Mouse (Mus musculus): ENCODE results near the gene Itga4. TPM values are rescaled to one million over a fixed set of nuclear protein-coding genes. Genes with fewer than 3 reads are reported as not detected.

Itga4 gene
- polyA plus RNA-seq, 1 experiment from 2014 or later = 6.1 TPM

DNA sequence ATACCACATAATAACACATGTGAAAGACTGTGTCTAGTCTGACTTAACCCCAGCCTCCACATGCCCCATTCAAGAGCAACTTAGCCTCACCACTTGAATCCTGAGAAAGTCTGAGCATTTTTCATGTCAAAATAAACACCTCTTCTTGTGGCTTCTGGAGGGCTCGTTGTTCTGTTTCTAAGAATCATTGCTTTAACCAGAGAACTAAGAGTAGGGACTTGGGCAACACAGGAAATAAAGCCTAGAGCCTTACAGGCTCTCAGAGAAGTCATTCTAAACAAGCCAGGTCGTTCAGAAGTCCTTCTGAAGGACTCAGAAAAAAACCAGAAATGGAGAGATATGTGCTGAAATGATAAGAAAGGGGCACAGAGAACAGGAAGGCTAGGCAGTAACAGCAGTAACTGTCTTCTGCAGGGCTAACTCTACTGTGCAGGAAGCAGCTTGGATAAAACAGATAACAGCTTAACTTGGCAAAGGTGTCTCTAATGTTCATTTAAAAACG is 14.9 kb downstream of the Itga4 start:
- 68% methylated on average over 3 of the region's 3 CpGs for WGBS
- H3K36me3 ChIP-seq (replicated peaks) = no peaks in the 10 kb centered on the region
- no peak for DNase-seq (ENCODE audit: low spot score)
- H3K4me1 ChIP-seq = 0 out of 2 replicates have a peak, but pooled peaks cover 3% of the 10 kb centered on the region
- H3K27me3 ChIP-seq (replicated peaks; ENCODE audit: low read depth, poor library complexity, severe bottlenecking) = no peaks in the 10 kb centered on the region
- no peak overlapping the region for H3K27ac ChIP-seq (replicated peaks)
- H3K4me3 ChIP-seq = no peak overlapping the region
- H3K9me3 ChIP-seq = no peaks in the 10 kb centered on the region

DNA sequence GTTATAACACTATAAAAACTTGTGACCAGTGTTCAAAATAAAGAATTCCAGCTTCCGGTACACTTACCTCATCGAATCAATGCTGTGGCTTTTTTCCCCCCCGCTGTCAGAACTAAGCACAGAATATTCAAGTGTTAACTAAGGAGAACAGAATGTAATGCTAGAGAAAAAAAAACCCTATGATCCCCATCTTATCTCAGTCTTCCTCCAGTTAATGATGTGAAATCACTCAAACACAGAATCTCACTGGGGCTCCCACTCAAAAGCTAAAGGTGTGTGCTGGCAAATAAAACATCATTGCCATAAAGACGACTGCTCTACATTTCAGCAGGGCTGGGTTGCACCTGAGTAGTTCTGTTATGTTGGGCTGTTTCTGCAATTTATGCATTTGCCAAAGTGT is 16.6 kb downstream of the Itga4 start:
- H3K36me3 ChIP-seq (replicated peaks) = no peaks in the 10 kb centered on the region
- no peak for DNase-seq (ENCODE audit: low spot score)
- no peaks in the 10 kb centered on the region for H3K27me3 ChIP-seq (replicated peaks; ENCODE audit: low read depth, poor library complexity, severe bottlenecking)
- WGBS = 91% methylated on average over 4 of the region's 4 CpGs
- no peak overlapping the region for H3K27ac ChIP-seq (replicated peaks)
- H3K4me3 ChIP-seq = no peak overlapping the region
- H3K4me1 ChIP-seq = 0 out of 2 replicates have a peak, but pooled peaks cover 3% of the 10 kb centered on the region
- H3K9me3 ChIP-seq = no peaks in the 10 kb centered on the region

DNA sequence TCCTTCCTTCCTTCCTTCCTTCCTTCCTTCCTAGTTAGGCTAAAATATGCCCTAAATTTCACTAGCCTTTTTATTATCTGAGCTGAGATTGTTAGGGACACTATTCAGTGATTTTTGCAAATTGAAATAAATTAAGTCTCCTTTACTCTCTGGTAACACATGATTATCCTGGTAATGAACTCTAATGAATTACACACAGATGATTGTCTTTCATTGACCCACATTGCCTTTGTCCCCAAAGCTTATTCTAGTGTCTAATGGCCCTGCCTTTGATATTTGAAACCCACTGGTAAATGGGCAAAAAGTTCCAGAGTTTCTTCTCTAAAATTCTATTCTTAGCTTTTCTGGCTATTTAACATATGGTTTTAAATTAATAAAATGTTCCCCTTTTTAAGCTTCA is 23.4 kb downstream of the Itga4 start:
- Histone ChIP-seq H3K27me3 (replicated peaks; ENCODE audit: low read depth, poor library complexity, severe bottlenecking) (no peaks in the 10 kb centered on the region), H3K27ac (replicated peaks) (no peak overlapping the region), H3K4me1 (no peaks in the 10 kb centered on the region), H3K9me3 (no peaks in the 10 kb centered on the region), H3K36me3 (replicated peaks) (no peaks in the 10 kb centered on the region), H3K4me3 (no peak overlapping the region)
- no peak for DNase-seq (ENCODE audit: low spot score)

- WGBS = 88% methylated on average over 4 of the region's 4 CpGs
- no peaks in the 10 kb centered on the region for H3K4me1 ChIP-seq
- H3K27ac ChIP-seq (replicated peaks) = no peak overlapping the region
- no peak overlapping the region for H3K4me3 ChIP-seq
- DNase-seq (ENCODE audit: low spot score) = no peak
- H3K9me3 ChIP-seq = no peaks in the 10 kb centered on the region
- H3K27me3 ChIP-seq (replicated peaks; ENCODE audit: low read depth, poor library complexity, severe bottlenecking) = no peaks in the 10 kb centered on the region
- H3K36me3 ChIP-seq (replicated peaks) = no peaks in the 10 kb centered on the region
Observed at GRCm38 (mm10) chr2:79284206-79284605, 29.0 kb downstream of the Itga4 start.

GRCm38 (mm10) chr2:79290149-79290548 is 34.9 kb downstream of the Itga4 start:
- Histone ChIP-seq H3K4me3 (no peak overlapping the region), H3K9me3 (no peaks in the 10 kb centered on the region), H3K27ac (replicated peaks) (no peak overlapping the region), H3K36me3 (replicated peaks) (no peaks in the 10 kb centered on the region), H3K4me1 (no peaks in the 10 kb centered on the region), H3K27me3 (replicated peaks; ENCODE audit: low read depth, poor library complexity, severe bottlenecking) (no peaks in the 10 kb centered on the region)
- DNase-seq (ENCODE audit: low spot score) = no peak
- WGBS = 86% methylated on average over 1 of the region's 1 CpGs

DNA sequence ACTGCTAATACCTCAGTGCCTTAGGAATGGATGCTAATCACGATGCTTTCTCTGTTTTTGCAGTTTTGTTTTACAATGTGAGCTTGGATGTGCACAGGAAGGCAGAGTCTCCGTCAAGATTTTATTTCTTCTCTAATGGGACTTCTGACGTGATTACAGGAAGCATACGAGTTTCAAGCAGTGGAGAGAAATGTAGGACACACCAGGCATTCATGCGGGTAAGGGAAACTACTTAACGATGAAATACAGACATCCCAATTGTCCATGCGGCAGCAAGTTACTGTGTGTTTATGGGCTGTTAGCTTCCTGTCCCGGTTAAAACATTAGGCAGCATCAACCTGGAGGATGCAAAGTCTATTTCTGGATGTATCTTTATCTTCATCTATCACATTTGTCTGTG is 36.7 kb downstream of the Itga4 start:
- Histone ChIP-seq H3K4me3 (no peak overlapping the region), H3K27me3 (replicated peaks; ENCODE audit: low read depth, poor library complexity, severe bottlenecking) (no peaks in the 10 kb centered on the region), H3K36me3 (replicated peaks) (no peaks in the 10 kb centered on the region), H3K9me3 (no peaks in the 10 kb centered on the region), H3K27ac (replicated peaks) (no peak overlapping the region), H3K4me1 (peaks cover 5% of the 10 kb centered on the region; the same call in 1 of the 2 replicates)
- no peak for DNase-seq (ENCODE audit: low spot score)
- 74% methylated on average over 8 of the region's 8 CpGs for WGBS

DNA sequence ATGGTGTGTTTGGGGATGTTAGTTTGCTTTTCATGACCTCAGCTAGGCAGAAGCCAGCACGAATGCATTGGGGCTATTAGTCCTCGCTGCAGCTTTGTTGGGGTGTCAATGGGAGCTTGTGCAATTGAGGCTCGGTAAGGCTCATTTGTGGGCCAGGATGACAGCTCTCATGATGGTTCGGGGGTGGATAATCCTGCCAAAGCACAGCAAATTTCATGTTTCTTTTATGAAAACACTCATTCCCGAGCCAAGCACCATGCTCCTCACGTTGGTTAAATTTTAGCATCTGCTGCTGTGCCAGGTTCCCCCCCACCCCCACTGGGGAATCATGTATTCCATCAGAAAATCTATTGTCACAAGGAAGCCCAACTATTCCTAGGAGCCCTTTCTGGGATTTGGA is 37.2 kb downstream of the Itga4 start:
- Histone ChIP-seq H3K4me1 (peaks cover 5% of the 10 kb centered on the region; the same call in 1 of the 2 replicates), H3K9me3 (no peaks in the 10 kb centered on the region), H3K27ac (replicated peaks) (no peak overlapping the region), H3K36me3 (replicated peaks) (no peaks in the 10 kb centered on the region), H3K27me3 (replicated peaks; ENCODE audit: low read depth, poor library complexity, severe bottlenecking) (no peaks in the 10 kb centered on the region), H3K4me3 (no peak overlapping the region)
- WGBS = 86% methylated on average over 6 of the region's 6 CpGs
- no peak for DNase-seq (ENCODE audit: low spot score)

DNA sequence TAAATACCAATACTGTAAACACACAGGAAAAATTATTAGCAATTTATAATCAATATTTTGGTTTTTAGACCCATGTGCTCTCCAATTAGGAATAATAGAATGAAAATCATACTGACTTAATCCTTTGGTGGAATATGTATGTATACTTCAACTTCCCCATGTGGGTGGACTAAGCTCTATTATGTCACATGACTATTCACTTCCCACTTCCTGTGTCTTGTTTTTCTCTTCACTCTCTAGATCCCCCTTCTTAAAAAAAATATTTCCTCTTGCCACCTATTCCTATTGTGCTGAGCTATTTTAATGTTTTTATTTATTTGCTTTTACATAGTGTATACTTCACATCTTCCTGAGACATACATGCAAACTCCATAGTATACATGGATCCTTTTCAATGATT is 47.2 kb downstream of the Itga4 start:
- Histone ChIP-seq H3K4me1 (no peaks in the 10 kb centered on the region; the same call in 1 of the 2 replicates), H3K36me3 (replicated peaks) (no peaks in the 10 kb centered on the region), H3K9me3 (no peaks in the 10 kb centered on the region), H3K27ac (replicated peaks) (no peak overlapping the region), H3K4me3 (no peak overlapping the region), H3K27me3 (replicated peaks; ENCODE audit: low read depth, poor library complexity, severe bottlenecking) (no peaks in the 10 kb centered on the region)
- no peak for DNase-seq (ENCODE audit: low spot score)

DNA sequence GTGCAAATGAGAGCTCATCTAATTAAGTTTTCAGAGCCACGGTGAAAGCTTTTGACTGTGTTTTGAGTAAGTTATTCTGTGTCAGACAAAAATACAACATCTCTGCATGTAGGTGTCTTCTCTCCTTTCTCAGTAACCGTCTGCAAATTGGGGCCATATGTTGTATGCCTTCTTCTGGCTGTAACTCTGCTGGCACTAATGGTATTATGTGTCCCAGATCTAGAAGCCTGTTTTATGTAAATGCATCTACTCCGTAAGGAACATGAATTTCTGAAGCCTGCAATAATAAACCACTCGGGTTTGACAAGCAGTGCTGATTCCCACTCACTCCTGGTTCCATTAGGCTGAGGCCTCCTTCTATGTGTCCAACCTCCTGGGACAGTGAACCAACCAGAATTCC is 52.3 kb downstream of the Itga4 start:
- H3K36me3 ChIP-seq (replicated peaks) = no peaks in the 10 kb centered on the region
- H3K9me3 ChIP-seq = no peaks in the 10 kb centered on the region
- no peak overlapping the region for H3K27ac ChIP-seq (replicated peaks)
- WGBS = 67% methylated on average over 4 of the region's 4 CpGs
- H3K4me3 ChIP-seq = no peak overlapping the region
- no peaks in the 10 kb centered on the region for H3K27me3 ChIP-seq (replicated peaks; ENCODE audit: low read depth, poor library complexity, severe bottlenecking)
- no peak for DNase-seq (ENCODE audit: low spot score)
- no peaks in the 10 kb centered on the region for H3K4me1 ChIP-seq

DNA sequence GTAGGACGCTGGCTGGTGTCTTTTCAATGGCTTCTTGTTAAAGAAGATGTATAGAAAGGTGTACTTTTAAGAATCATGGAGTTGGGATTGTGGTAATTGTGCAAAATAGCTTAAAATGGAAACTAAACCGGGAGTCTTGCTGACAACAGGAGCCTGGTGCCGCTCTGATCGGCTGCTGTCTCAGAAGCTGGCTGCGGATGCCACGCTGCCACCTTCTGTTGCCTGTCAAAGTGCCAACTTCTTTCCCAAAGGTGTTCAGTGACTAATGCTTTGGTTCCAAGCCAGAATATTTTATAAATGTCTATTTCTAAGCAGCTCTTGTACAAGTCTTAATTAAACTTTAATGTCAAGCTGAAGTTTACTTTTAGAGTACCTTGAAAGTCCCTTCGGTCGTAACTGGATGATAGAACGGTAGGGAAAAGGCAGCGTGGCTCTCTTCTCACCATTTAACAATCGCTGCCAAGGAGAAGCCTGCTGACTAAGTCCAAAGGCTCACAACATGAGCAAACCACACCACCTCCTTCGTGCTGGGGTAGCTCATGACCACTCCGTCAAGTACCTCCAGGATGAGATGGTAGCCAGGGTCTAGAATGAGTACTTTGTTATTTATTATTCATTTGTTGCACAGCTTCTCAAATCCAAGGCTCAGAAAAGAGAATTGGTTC is 54.4 kb downstream of the Itga4 start:
- H3K4me1 ChIP-seq = no peaks in the 10 kb centered on the region
- no peaks in the 10 kb centered on the region for H3K27me3 ChIP-seq (replicated peaks; ENCODE audit: low read depth, poor library complexity, severe bottlenecking)
- H3K9me3 ChIP-seq = no peaks in the 10 kb centered on the region
- no peak overlapping the region for H3K4me3 ChIP-seq
- no peaks in the 10 kb centered on the region for H3K36me3 ChIP-seq (replicated peaks)
- H3K27ac ChIP-seq (replicated peaks) = no peak overlapping the region
- DNase-seq (ENCODE audit: low spot score) = no peak
- 93% methylated on average over 13 of the region's 13 CpGs for WGBS

- Histone ChIP-seq H3K27ac (replicated peaks) (no peak overlapping the region), H3K9me3 (no peaks in the 10 kb centered on the region), H3K4me3 (no peak overlapping the region), H3K27me3 (replicated peaks; ENCODE audit: low read depth, poor library complexity, severe bottlenecking) (no peaks in the 10 kb centered on the region), H3K36me3 (replicated peaks) (no peaks in the 10 kb centered on the region), H3K4me1 (no peaks in the 10 kb centered on the region)
- no peak for DNase-seq (ENCODE audit: low spot score)
- WGBS = 86% methylated on average over 4 of the region's 4 CpGs
Observed at GRCm38 (mm10) chr2:79312499-79312898, 57.3 kb downstream of the Itga4 start.

GRCm38 (mm10) chr2:79315108-79315507 is 59.9 kb downstream of the Itga4 start:
- no peaks in the 10 kb centered on the region for H3K9me3 ChIP-seq
- no peak overlapping the region for H3K4me3 ChIP-seq
- H3K27ac ChIP-seq (replicated peaks) = no peak overlapping the region
- H3K36me3 ChIP-seq (replicated peaks) = peaks cover 3% of the 10 kb centered on the region; the same call in 1 of the 2 replicates
- 83% methylated on average over 4 of the region's 4 CpGs for WGBS
- no peaks in the 10 kb centered on the region for H3K27me3 ChIP-seq (replicated peaks; ENCODE audit: low read depth, poor library complexity, severe bottlenecking)
- no peaks in the 10 kb centered on the region for H3K4me1 ChIP-seq
- peak; percentile 11 for DNase-seq (ENCODE audit: low spot score)

DNA sequence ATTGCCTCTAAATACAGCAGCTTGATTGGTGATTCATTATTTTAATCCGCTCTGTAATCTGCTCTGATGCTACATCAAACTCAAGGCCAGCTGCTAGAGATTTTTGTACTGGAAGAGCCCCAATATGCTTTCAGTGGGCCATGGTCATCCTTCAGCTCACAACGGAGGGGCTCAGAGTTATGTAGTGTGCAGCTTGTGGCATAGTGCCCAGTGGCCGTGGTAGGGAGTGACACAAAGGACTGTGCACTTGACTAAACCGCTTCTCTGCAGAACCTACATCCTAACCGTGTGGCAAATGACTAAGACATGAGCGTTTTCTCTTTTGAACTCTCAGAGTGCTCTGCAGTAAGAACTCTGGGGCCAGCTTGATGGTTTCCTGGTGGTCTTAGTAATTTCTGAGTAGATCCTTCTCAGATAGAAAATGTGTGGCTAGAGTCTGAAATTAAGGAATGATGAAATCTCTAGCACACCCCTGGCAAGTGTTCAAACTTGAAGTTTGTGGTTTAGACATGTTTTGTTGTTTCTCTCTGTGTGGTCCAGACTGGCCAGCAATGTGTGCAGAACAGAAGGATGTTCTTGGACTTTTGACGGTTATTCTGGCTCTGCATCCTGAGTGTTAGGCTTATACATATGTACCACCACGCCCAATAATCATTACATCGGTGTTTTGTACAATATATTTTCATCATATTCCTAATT is 61.1 kb downstream of the Itga4 start:
- Histone ChIP-seq H3K4me1 (no peaks in the 10 kb centered on the region), H3K9me3 (no peaks in the 10 kb centered on the region), H3K36me3 (replicated peaks) (peaks cover 3% of the 10 kb centered on the region; the same call in 1 of the 2 replicates), H3K4me3 (no peak overlapping the region), H3K27me3 (replicated peaks; ENCODE audit: low read depth, poor library complexity, severe bottlenecking) (no peaks in the 10 kb centered on the region), H3K27ac (replicated peaks) (no peak overlapping the region)
- DNase-seq (ENCODE audit: low spot score) = no peak
- WGBS = 94% methylated on average over 9 of the region's 9 CpGs
